In the genomic region with DNA sequence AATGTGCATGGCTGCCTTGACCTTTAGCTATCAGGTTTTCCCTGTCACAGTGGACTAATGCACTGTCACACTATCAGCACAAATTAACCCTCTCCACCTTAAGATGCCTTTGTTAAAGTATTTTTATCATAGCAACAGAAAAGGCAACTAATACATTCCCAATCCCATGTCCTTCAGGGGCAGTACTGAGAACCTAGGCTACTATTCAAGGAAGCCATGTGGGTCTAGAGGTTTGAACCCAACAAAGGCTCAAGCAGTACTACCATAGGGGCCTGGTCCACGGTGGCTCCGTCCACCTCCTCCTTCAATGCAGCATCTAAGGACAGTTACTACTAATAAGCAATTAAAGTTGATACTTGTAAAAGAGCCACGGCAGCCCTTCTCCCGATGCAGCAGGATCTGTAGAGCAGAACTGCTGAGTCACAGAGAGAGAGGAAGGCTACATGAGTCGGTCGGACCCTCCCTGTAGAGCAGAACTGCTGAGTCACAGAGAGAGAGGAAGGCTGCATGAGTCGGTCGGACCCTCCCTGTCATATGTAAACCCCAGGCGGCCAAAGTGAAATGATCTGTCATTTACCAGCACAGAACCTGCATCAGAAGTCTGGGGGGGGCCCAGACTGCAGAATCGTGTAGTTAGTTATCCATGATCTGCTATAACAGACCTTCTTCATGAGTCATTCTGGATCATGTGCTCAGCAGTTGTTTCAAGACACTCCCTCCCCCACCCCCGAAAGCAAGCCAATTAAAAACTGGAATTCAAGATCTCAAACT, we compare ENCODE assay signal across 9 mouse cellular contexts. TPM values are rescaled to one million over a fixed set of nuclear protein-coding genes. Genes with fewer than 3 reads are reported as not detected.
DNase-seq lines count a peak whose midpoint lies in the region; ATAC-seq and TF ChIP-seq lines count a peak whose summit lies in the region.
"Had no signal": no experiment of that assay in that cellular context is flagged by ENCODE, and none has a peak within 500 bp of the region (broad histone marks: within the 10 kb centered on the region; RNA-seq: fewer than 3 reads in every experiment).

No protein-coding gene starts in this region.

- no peak for TF ChIP-seq EP300 in heart, adult 2 months (IDR thresholded peaks at IDR 0.05; ENCODE audit: insufficient read depth, low read depth, low read length)

- no peaks in the 10 kb centered on the region for H3K79me2 ChIP-seq in heart, adult 2 months (replicated peaks; ENCODE audit: control insufficient read depth, insufficient read depth, low read length)

- 49% methylated on average over 11 of the region's 11 CpGs for WGBS in heart, adult 2 months
- WGBS in forebrain, embryonic 16.5 days: 30% methylated on average over 11 of the region's 11 CpGs
- 51% methylated on average over 11 of the region's 11 CpGs for WGBS in midbrain, postnatal 0 days
- WGBS in intestine, embryonic 15.5 days: 61% methylated on average over 11 of the region's 11 CpGs

- intact Hi-C loops in heart, adult 2 months (cut with DNase I): no loop called here
- intact Hi-C loops in heart, postnatal 14 days (cut with DNase I): no loop called here

- H3K9ac ChIP-seq in heart, adult 2 months (ENCODE audit: low read depth, low read length): no peak overlapping the region
- no peak overlapping the region for H3K9ac ChIP-seq in forebrain, embryonic 16.5 days (replicated peaks; ENCODE audit: low read depth, low read length)
- no peak overlapping the region for H3K9ac ChIP-seq in midbrain, postnatal 0 days (replicated peaks; ENCODE audit: low read length, poor library complexity, severe bottlenecking)
- no peak overlapping the region for H3K9ac ChIP-seq in intestine, embryonic 15.5 days
- H3K9ac ChIP-seq: limb, embryonic 15.5 days had no signal

- no peaks in the 10 kb centered on the region; the same call in 1 of the 2 replicates for H3K4me1 ChIP-seq in heart, adult 2 months (ENCODE audit: control insufficient read depth, insufficient read depth, low read length)
- H3K4me1 ChIP-seq in forebrain, embryonic 16.5 days (replicated peaks; ENCODE audit: control insufficient read depth, insufficient read depth, low read length): peaks cover 20% of the 10 kb centered on the region
- H3K4me1 ChIP-seq in midbrain, postnatal 0 days (ENCODE audit: insufficient read depth, low read length): no peaks in the 10 kb centered on the region
- H3K4me1 ChIP-seq in intestine, embryonic 15.5 days (replicated peaks): 0 out of 2 replicates have a peak, but pooled peaks cover 8% of the 10 kb centered on the region

- no peak for TF ChIP-seq CTCF in heart, adult 2 months (IDR thresholded peaks at IDR 0.05)
- TF ChIP-seq CTCF in midbrain, postnatal 0 days (IDR thresholded peaks at IDR 0.05): no peak

- H3K9me3 ChIP-seq in forebrain, embryonic 16.5 days (ENCODE audit: control insufficient read depth, low read length): no peaks in the 10 kb centered on the region
- H3K9me3 ChIP-seq in midbrain, postnatal 0 days (ENCODE audit: low read length): no peaks in the 10 kb centered on the region
- H3K9me3 ChIP-seq in intestine, embryonic 15.5 days: no peaks in the 10 kb centered on the region
- H3K9me3 ChIP-seq: limb, embryonic 15.5 days had no signal

- no peak overlapping the region for H3K27ac ChIP-seq in heart, adult 2 months
- H3K27ac ChIP-seq in forebrain, embryonic 16.5 days (ENCODE audit: low read length): no peak overlapping the region
- H3K27ac ChIP-seq in midbrain, postnatal 0 days (ENCODE audit: low read depth, low read length): no peak overlapping the region
- no peak overlapping the region for H3K27ac ChIP-seq in intestine, embryonic 15.5 days
- H3K27ac ChIP-seq: limb, embryonic 15.5 days had no signal

- no peak overlapping the region for H3K4me3 ChIP-seq in heart, adult 2 months
- no peak overlapping the region for H3K4me3 ChIP-seq in forebrain, embryonic 16.5 days (replicated peaks; ENCODE audit: low read length)
- no peak overlapping the region for H3K4me3 ChIP-seq in midbrain, postnatal 0 days (ENCODE audit: low read depth, low read length)
- H3K4me3 ChIP-seq in intestine, embryonic 15.5 days (replicated peaks): no peak overlapping the region
- H3K4me3 ChIP-seq: limb, embryonic 15.5 days had no signal

- no peak for ATAC-seq in forebrain, embryonic 16.5 days
- no peak for ATAC-seq in midbrain, postnatal 0 days (ENCODE audit: low FRiP score)
- ATAC-seq in intestine, embryonic 15.5 days: no peak

- no peaks in the 10 kb centered on the region; the same call in 1 of the 2 replicates for H3K27me3 ChIP-seq in heart, adult 2 months (ENCODE audit: control insufficient read depth, insufficient read depth, low read length)
- peaks cover 2% of the 10 kb centered on the region for H3K27me3 ChIP-seq in forebrain, embryonic 16.5 days (replicated peaks; ENCODE audit: control insufficient read depth, insufficient read depth, low read length)
- H3K27me3 ChIP-seq in midbrain, postnatal 0 days (ENCODE audit: insufficient read depth, low read length): peaks cover 26% of the 10 kb centered on the region; the same call in 1 of the 2 replicates
- no peaks in the 10 kb centered on the region for H3K27me3 ChIP-seq in intestine, embryonic 15.5 days (replicated peaks)

- H3K36me3 ChIP-seq in heart, adult 2 months (ENCODE audit: control insufficient read depth, insufficient read depth, low read length): no peaks in the 10 kb centered on the region
- H3K36me3 ChIP-seq in forebrain, embryonic 16.5 days (ENCODE audit: control insufficient read depth, insufficient read depth): no peaks in the 10 kb centered on the region
- H3K36me3 ChIP-seq in midbrain, postnatal 0 days (ENCODE audit: insufficient read depth, low read length): peaks cover 17% of the 10 kb centered on the region
- no peaks in the 10 kb centered on the region for H3K36me3 ChIP-seq in intestine, embryonic 15.5 days
- H3K36me3 ChIP-seq: limb, embryonic 15.5 days had no signal

- H3K4me2 ChIP-seq in forebrain, embryonic 16.5 days (ENCODE audit: low read length): peak overlapping the region; percentile 9; the same call in 1 of the 2 replicates
- H3K4me2 ChIP-seq in midbrain, postnatal 0 days (ENCODE audit: low read depth, low read length, poor library complexity, severe bottlenecking): no peak overlapping the region
- H3K4me2 ChIP-seq in intestine, embryonic 15.5 days (replicated peaks): no peak overlapping the region
- H3K4me2 ChIP-seq: limb, embryonic 15.5 days had no signal

- peak; percentile 8 to 21 for DNase-seq in heart, adult 2 months
- DNase-seq in heart, postnatal 14 days: no peak
- DNase-seq in ZHBTc4 (ENCODE audit: low read depth, low spot score): peak; percentile 70
- DNase-seq in layer of hippocampus, adult 8-10 months (ENCODE audit: low spot score in 2 of 2): peak; percentile 38 to 55
- peak; percentile 12 for DNase-seq in midbrain, postnatal 0 days (ENCODE audit: low spot score)
- no peak for DNase-seq in gastrocnemius, postnatal 4 days (ENCODE audit: low spot score in 2 of 2)

- TF ChIP-seq POLR2A in heart, adult 2 months (IDR thresholded peaks at IDR 0.05; ENCODE audit: insufficient read depth, low read depth, low read length): no peak

RNA-seq across cellular contexts. Expression of gene Hspa12a, which starts 35.1 kb away (rescaled TPM):
- total RNA-seq in heart, adult 2 months (2021): 10 to 100 TPM; 14.7 to 17.7 TPM
- polyA plus RNA-seq in heart, adult 2 months (2012; rRNA removed): 12.2 and 21.8 TPM in 2 replicates
- 10 to 100 TPM; 25.7 to 28.5 TPM for total RNA-seq in heart, postnatal 14 days (2021)
- polyA plus RNA-seq in forebrain, embryonic 16.5 days (2015; fragmentation: Nextera tagmentation; extraction: Ambion mirVana): 67.5 and 69.7 TPM in 2 replicates
- 100 to 1,000 TPM; 203 to 270 (median 244) TPM for total RNA-seq in layer of hippocampus, adult 8-10 months (2022)
- 73.7 and 80.0 TPM in 2 replicates for total RNA-seq in midbrain, postnatal 0 days (2014; rRNA removed)
- polyA plus RNA-seq in midbrain, postnatal 0 days (2015; fragmentation: Nextera tagmentation; extraction: Ambion mirVana): 53.8 and 54.0 TPM in 2 replicates
- polyA plus RNA-seq in intestine, embryonic 15.5 days (2015; fragmentation: Nextera tagmentation; extraction: Ambion mirVana): 4.9 and 5.6 TPM in 2 replicates
- 10 to 100 TPM; 19.7 to 22.0 TPM for total RNA-seq in gastrocnemius, postnatal 4 days (2021)

RNA-seq across cellular contexts. Expression of gene Eno4, which starts 35.4 kb away (rescaled TPM):
- total RNA-seq in heart, adult 2 months (2021): not detected
- polyA plus RNA-seq in heart, adult 2 months (2012; rRNA removed): 0.27 TPM in 1 of 2 replicates, not detected in the other
- not detected for total RNA-seq in heart, postnatal 14 days (2021)
- 1.6 and 1.7 TPM in 2 replicates for polyA plus RNA-seq in forebrain, embryonic 16.5 days (2015; fragmentation: Nextera tagmentation; extraction: Ambion mirVana)
- total RNA-seq in layer of hippocampus, adult 8-10 months (2022): 1 to 10 TPM; 1.8 to 2.2 (median 1.9) TPM
- total RNA-seq in midbrain, postnatal 0 days (2014; rRNA removed): 0.42 and 0.71 TPM in 2 replicates
- 1.3 and 1.5 TPM in 2 replicates for polyA plus RNA-seq in midbrain, postnatal 0 days (2015; fragmentation: Nextera tagmentation; extraction: Ambion mirVana)
- 0.24 and 0.40 TPM in 2 replicates for polyA plus RNA-seq in intestine, embryonic 15.5 days (2015; fragmentation: Nextera tagmentation; extraction: Ambion mirVana)
- total RNA-seq in gastrocnemius, postnatal 4 days (2021): under 1 TPM in 1 of 2 experiments, not detected in 1; 0.26 TPM

Comparison
In these comparisons a context has a peak if more than half of its experiments do, and no peak if none do; other contexts are left out.
1. DNase-seq: peak in heart, adult 2 months (2 of 2), ZHBTc4 (single experiment), layer of hippocampus, adult 8-10 months (2 of 2) and midbrain, postnatal 0 days (single experiment); none in heart, postnatal 14 days (0 of 2) and gastrocnemius, postnatal 4 days (0 of 2).